Mouse (Mus musculus) CD8-positive naive resting alpha-beta T cell, adult 2 months (primary cell): ENCODE data around the gene Nfix.

Source experiments
- DNase-seq, 2 experiments: peaks; one replicate each; pipeline ENCODE4 v3.0.0; 2022; ENCODE audit warnings: low read depth in 2 of 2, low spot score in 2 of 2

The Nfix gene

GRCm38 (mm10) chr8:84740895-84741843 is 59.0 kb downstream of the Nfix start:
- no peak for DNase-seq

GRCm38 (mm10) chr8:84739401-84739742 is 60.8 kb downstream of the Nfix start:
- no peak for DNase-seq

- no peak for DNase-seq
Observed at GRCm38 (mm10) chr8:84738715-84739400, 61.3 kb downstream of the Nfix start.

- no peak for DNase-seq
Observed at GRCm38 (mm10) chr8:84738266-84738665, 61.9 kb downstream of the Nfix start.

GRCm38 (mm10) chr8:84737608-84738007 is 62.5 kb downstream of the Nfix start:
- DNase-seq = peak; percentile 72 to 83

- no peak for DNase-seq
Observed at GRCm38 (mm10) chr8:84736521-84736920, 63.6 kb downstream of the Nfix start.

- DNase-seq = no peak
Observed at GRCm38 (mm10) chr8:84735597-84735996, 64.5 kb downstream of the Nfix start.

- no peak for DNase-seq
Observed at GRCm38 (mm10) chr8:84734680-84735079, 65.5 kb downstream of the Nfix start.

GRCm38 (mm10) chr8:84733959-84734358 is 66.2 kb downstream of the Nfix start:
- no peak for DNase-seq

GRCm38 (mm10) chr8:84732996-84733395 is 67.1 kb downstream of the Nfix start:
- DNase-seq = no peak

- no peak for DNase-seq
Observed at GRCm38 (mm10) chr8:84732545-84732944, 67.6 kb downstream of the Nfix start.

- DNase-seq = no peak
Observed at GRCm38 (mm10) chr8:84731371-84732177, 68.6 kb downstream of the Nfix start.

GRCm38 (mm10) chr8:84730541-84731370 is 69.4 kb downstream of the Nfix start:
- no peak for DNase-seq

GRCm38 (mm10) chr8:84729921-84730362 is 70.2 kb downstream of the Nfix start:
- no peak for DNase-seq

- DNase-seq = no peak
Observed at GRCm38 (mm10) chr8:84728474-84728873, 71.7 kb downstream of the Nfix start.

- DNase-seq = no peak
Observed at GRCm38 (mm10) chr8:84725941-84726259, 74.2 kb downstream of the Nfix start.

- no peak for DNase-seq
Observed at GRCm38 (mm10) chr8:84725246-84725940, 74.8 kb downstream of the Nfix start.

- no peak for DNase-seq
Observed at GRCm38 (mm10) chr8:84724683-84725082, 75.5 kb downstream of the Nfix start.

GRCm38 (mm10) chr8:84723571-84723900 is 76.6 kb downstream of the Nfix start:
- DNase-seq = no peak

GRCm38 (mm10) chr8:84722850-84723570 is 77.1 kb downstream of the Nfix start, which contains the start of gene G430095P16Rik:
Gene G430095P16Rik (plus strand): TSS chr8:84723007.
- peak; percentile 54 to 59 for DNase-seq
